Mouse (Mus musculus): ENCODE results near the gene Dnm3. TPM values are rescaled to one million over a fixed set of nuclear protein-coding genes. Genes with fewer than 3 reads are reported as not detected.

Dnm3 gene
- polyA plus RNA-seq, 1 experiment from 2014 or later = 27.8 TPM

DNA sequence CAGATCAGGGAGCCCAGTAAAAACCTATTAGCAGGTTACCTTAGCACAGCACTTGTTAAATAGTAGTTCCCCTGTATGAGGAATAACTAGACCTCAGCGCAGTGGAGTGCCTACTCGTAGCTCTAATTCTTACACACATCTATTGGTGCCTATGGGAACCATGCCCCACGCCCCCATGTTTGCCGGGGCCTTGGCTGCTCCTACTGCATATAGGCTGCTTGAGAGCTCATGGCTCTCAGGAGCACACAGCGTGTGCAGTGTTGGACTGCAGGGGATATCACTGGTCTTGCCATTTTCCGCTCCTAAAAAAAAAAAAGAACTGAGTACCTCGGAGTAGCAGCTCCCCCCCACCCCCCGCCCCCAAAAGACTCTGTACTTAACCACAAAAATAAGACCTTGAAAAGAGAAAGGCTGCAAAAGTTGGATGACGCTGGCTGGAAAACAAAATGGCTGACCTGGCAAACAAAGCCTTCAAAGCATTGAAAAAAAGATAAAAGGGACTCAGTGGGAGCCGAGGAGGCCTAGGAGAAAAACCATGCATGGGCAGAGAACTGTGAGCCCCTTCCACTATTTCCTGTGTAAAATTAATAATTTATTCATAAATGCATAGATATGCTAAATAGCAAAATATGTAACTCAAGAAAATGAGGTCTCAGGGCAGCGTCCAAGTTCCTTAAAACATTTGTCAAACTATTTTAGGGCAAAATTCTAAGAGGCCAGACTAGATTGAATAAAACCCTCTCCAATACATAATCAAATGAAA is 342.2 kb downstream of the Dnm3 start:
- Histone ChIP-seq H3K9ac (no peak overlapping the region), H3K27ac (no peak overlapping the region), H3K36me3 (no peaks in the 10 kb centered on the region), H3K4me3 (no peak overlapping the region), H3K4me1 (no peaks in the 10 kb centered on the region), H3K4me2 (replicated peaks) (no peak overlapping the region), H3K9me3 (no peaks in the 10 kb centered on the region), H3K27me3 (replicated peaks) (no peaks in the 10 kb centered on the region)
- no peak for ATAC-seq (ENCODE audit: low FRiP score, low read depth)
- 69% methylated on average over 11 of the region's 11 CpGs for WGBS

DNA sequence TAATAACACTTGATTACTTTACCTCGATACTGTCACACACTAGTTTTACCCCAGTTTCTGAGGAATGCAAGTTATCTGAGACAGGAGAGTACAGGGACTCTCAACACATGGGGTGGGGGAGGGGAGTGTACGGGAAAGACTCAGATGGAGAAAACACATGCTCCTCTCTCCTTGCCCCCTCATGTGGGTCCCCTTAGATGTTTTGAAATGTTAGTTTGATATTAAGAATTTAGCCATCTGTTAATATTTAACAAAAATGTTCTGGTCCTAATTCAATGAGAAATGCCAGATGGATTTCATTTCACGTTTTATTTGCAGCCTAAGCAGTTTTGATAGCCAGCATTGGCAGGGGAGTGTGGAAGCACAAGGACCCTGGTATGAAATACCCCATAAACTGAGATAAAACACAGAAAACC is 343.2 kb downstream of the Dnm3 start:
- H3K36me3 ChIP-seq = no peaks in the 10 kb centered on the region
- H3K4me2 ChIP-seq (replicated peaks) = no peak overlapping the region
- no peak for ATAC-seq (ENCODE audit: low FRiP score, low read depth)
- 76% methylated on average over 3 of the region's 3 CpGs for WGBS
- H3K9me3 ChIP-seq = no peaks in the 10 kb centered on the region
- no peaks in the 10 kb centered on the region for H3K4me1 ChIP-seq
- H3K9ac ChIP-seq = no peak overlapping the region
- no peaks in the 10 kb centered on the region for H3K27me3 ChIP-seq (replicated peaks)
- no peak overlapping the region for H3K4me3 ChIP-seq
- no peak overlapping the region for H3K27ac ChIP-seq

DNA sequence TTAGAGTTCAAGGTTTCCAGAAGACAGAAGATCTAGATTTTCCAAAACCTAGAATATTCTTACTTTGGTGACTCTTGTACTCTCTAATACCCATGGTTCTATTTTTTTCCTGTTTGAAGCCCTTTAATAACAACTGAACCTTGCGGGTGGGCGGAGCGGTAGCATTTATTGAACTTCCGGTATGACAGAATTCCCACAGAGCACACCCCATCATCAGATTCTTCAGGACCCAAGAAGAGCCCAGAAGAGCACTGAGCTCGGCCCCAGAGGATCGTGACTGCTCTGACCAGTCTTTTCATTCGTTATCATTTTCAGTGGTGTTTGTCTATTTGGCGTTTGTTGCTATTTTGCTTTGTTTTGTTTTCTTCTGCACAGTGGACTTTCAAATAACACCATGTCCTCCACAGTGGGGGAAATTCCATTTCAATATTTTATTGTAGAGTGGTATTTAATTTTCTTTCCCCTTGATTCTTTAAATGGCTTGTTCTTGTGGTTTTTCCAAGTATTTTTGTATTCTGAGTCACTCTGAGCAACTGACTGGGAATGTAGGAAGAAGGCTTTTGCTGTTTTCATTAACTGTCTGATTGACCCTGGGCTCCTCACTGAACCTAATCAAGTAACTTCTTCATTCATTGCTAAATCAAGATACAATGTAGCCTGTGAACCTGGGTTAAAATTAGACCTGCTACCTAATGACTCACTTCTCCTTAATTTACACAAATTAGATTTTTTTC is 344.8 kb downstream of the Dnm3 start:
- no peaks in the 10 kb centered on the region for H3K4me1 ChIP-seq
- no peak overlapping the region for H3K9ac ChIP-seq
- H3K4me3 ChIP-seq = no peak overlapping the region
- no peaks in the 10 kb centered on the region for H3K9me3 ChIP-seq
- WGBS = 91% methylated on average over 8 of the region's 8 CpGs
- no peaks in the 10 kb centered on the region for H3K27me3 ChIP-seq (replicated peaks)
- no peak overlapping the region for H3K4me2 ChIP-seq (replicated peaks)
- no peak overlapping the region for H3K27ac ChIP-seq
- H3K36me3 ChIP-seq = no peaks in the 10 kb centered on the region
- no peak for ATAC-seq (ENCODE audit: low FRiP score, low read depth)

DNA sequence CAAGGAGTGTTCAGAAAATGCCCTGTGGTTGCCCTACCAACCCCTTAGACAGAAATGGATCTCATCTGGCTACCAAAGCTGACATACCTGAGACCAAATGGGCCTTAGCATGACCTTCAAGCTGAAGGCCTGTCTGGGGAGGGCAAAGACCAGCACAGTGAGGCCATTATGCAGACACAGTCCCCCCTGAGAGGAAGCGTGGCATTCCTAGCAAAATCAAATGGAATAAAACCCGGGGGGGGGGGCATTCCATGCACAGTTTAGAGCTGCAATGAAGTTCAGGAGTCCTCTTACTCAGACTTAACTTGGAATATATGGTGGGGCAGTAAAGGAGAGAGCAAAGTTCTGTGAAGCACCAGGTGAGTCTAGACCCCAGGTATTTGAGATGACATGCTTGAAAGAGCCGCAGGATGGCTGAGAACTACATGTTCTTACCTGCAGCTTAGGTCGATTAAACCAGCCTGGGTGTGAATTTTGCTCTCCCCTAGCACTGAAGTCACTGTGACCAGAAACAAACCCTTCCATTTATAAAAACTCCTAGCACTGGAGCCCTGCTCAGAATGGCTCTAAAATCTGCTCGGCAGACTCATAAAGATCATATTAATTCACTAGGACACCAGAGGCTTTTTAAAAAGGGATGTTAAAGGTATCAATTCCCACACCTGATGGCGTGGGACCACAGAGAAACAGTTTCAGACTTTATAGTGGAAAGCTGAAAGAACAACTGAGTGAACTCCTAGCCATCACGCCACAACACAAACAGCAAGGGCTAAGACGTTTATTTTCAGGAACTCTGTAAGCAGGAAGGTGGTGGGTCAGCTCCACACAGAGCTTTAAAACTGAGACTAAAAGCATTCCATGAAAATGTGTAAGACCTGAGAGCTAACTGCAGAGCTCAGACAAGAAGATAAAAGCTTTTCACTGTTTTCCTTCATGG is 350.7 kb downstream of the Dnm3 start:
- Histone ChIP-seq H3K27me3 (replicated peaks) (no peaks in the 10 kb centered on the region), H3K36me3 (no peaks in the 10 kb centered on the region), H3K4me2 (replicated peaks) (no peak overlapping the region), H3K4me1 (peaks cover 2% of the 10 kb centered on the region), H3K4me3 (no peak overlapping the region), H3K9ac (no peak overlapping the region), H3K27ac (no peak overlapping the region), H3K9me3 (no peaks in the 10 kb centered on the region)
- 68% methylated on average over 8 of the region's 8 CpGs for WGBS
- ATAC-seq (ENCODE audit: low FRiP score, low read depth) = no peak

DNA sequence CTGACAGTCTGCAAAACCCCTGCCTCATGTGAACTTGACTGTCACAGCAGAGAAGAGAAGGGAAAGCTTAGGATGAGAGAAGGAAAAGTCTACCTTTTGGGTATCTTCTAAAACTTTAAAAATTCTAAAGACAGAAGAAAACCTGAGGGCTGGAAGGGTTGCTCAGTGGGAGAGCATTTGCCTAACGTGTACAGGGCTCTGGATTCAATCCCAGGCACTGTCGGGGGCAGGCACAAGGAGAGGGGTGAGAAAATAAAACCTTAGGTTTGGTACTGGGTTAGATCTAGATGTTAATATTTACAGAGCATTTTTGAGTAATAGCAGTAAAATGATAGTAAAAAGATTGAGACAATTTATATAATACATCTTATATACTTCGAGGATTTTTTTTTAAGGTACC is 353.4 kb downstream of the Dnm3 start:
- Histone ChIP-seq H3K4me1 (peaks cover 4% of the 10 kb centered on the region), H3K36me3 (no peaks in the 10 kb centered on the region), H3K9me3 (no peaks in the 10 kb centered on the region), H3K4me3 (no peak overlapping the region), H3K27me3 (replicated peaks) (no peaks in the 10 kb centered on the region), H3K9ac (no peak overlapping the region), H3K27ac (no peak overlapping the region), H3K4me2 (replicated peaks) (no peak overlapping the region)
- WGBS = 74% methylated on average over 3 of the region's 3 CpGs
- no peak for ATAC-seq (ENCODE audit: low FRiP score, low read depth)

DNA sequence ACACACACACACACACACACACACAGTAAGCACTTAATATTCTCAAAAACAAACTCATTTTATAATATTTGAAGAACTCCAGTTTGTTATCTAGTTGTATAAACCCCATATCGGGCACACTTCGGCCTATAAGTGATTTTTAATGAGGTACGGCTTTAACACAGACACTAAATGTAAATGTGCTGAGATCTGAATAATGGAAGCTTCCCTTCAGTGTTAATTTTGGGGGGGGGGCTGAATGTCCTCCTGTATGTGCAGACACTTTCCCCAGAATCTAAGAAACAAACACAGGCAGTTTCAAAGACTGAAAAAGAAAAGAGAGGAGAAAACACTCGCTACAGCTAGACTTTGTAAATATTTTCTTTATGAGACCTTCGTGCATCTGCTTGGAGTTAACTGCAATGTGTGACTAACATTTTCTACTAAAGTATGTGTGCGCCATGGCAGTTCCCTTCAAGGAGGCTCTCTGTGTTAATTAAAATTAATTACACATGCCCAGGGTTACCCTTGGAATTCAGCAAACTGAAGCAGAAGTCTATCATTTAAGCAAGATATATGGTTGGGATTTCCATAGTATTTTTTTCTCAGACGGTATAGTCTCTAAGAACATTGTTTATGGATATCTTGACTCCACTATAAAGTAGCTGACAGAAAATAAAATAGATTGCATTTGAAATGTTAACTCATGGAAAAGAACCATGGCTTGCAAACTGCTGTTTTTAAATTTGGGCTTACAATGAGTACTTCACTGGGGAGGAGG is 356.2 kb downstream of the Dnm3 start:
- H3K4me2 ChIP-seq (replicated peaks) = no peak overlapping the region
- no peak overlapping the region for H3K4me3 ChIP-seq
- H3K27me3 ChIP-seq (replicated peaks) = no peaks in the 10 kb centered on the region
- peaks cover 4% of the 10 kb centered on the region for H3K4me1 ChIP-seq
- H3K27ac ChIP-seq = no peak overlapping the region
- no peak overlapping the region for H3K9ac ChIP-seq
- no peaks in the 10 kb centered on the region for H3K36me3 ChIP-seq
- WGBS = 54% methylated on average over 7 of the region's 7 CpGs
- no peaks in the 10 kb centered on the region for H3K9me3 ChIP-seq
- 0 out of 2 replicates have a peak, but pooled peaks have one; percentile 25 for ATAC-seq (ENCODE audit: low FRiP score, low read depth)

DNA sequence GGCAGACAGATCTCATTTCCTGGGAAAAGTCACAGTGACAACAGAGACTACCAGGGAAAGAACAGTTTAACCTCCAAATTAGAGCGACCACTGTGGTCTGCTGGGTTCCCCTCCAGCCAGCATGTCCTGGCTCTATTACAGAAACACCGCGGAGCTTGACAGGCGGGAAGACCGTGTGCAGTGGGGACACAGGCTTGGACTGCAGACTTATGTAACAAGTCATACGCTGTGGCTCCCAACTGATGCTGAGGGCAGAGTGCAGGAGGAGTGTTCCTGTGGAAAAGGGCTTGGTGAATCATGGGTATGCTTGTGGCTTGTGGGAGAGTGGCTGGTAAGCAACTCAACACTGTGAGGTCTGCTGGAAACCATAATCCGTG is 368.4 kb downstream of the Dnm3 start:
- H3K27ac ChIP-seq = no peak overlapping the region
- no peak overlapping the region for H3K4me3 ChIP-seq
- H3K9me3 ChIP-seq = no peaks in the 10 kb centered on the region
- no peaks in the 10 kb centered on the region for H3K27me3 ChIP-seq (replicated peaks)
- no peaks in the 10 kb centered on the region for H3K36me3 ChIP-seq
- no peak overlapping the region for H3K4me2 ChIP-seq (replicated peaks)
- peaks cover 3% of the 10 kb centered on the region for H3K4me1 ChIP-seq
- no peak overlapping the region for H3K9ac ChIP-seq
- no peak for ATAC-seq (ENCODE audit: low FRiP score, low read depth)
- 73% methylated on average over 7 of the region's 7 CpGs for WGBS

DNA sequence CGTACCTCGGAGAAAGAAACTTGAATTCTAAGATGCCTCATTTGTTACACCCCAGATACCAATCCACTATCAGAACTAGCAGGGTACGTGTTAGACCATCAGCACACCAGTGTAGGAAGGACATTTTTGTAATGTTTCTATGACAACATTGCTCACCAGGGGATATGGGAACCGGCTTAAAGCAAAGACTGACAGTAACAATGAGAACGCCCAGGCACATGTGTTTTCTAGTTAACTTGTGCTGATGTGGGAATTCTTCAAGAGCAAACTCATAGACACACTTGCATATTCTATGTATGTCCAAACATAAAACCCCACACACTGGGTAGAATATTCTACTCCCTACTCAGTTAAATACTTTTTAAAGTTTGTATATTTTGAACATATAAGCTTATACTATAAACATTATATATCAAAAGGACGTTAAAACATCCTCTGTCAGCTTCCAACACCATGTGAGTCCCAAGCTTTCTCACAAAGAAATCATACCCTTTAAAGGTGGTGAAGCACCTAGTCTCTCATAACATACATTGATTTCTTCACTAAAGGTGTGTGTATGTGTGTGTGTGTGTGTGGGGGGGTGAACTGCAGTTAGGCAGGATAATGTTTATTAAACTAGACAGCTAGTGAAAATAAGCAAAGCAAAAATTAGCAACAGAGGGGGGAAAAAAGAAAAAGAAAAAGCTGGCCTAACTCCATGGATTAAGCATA is 369.0 kb downstream of the Dnm3 start:
- H3K4me2 ChIP-seq (replicated peaks) = no peak overlapping the region
- no peaks in the 10 kb centered on the region for H3K9me3 ChIP-seq
- H3K4me3 ChIP-seq = no peak overlapping the region
- H3K36me3 ChIP-seq = no peaks in the 10 kb centered on the region
- H3K4me1 ChIP-seq = peaks cover 3% of the 10 kb centered on the region
- no peak overlapping the region for H3K9ac ChIP-seq
- peak; percentile 76; the same call in 1 of the 2 replicates for ATAC-seq (ENCODE audit: low FRiP score, low read depth)
- WGBS = 44% methylated on average over 6 of the region's 6 CpGs
- H3K27ac ChIP-seq = no peak overlapping the region
- no peaks in the 10 kb centered on the region for H3K27me3 ChIP-seq (replicated peaks)

DNA sequence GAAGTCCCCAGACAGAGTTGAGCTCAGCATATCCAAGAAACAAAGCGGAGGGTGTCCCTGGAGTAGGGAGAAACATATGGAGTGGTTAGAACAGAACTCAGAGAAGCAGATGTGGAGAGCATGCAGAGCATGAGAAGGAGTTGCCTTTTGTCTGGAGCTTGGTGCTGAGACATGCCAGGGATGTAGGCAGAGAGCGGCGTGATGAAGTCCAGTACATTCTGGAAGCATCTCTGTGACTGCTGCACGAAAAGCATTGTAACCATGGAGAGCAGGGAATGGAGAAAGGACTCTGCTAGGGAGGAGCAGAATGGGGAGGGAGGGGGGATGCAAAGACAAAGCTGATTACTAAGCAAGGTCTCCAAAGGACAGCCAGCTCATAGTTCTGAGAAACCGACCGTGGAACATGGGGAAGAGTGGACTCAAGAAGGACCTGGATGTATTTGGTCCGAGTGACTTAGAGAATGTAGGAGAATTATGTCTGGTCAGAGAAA is 369.6 kb downstream of the Dnm3 start:
- 53% methylated on average over 7 of the region's 7 CpGs for WGBS

DNA sequence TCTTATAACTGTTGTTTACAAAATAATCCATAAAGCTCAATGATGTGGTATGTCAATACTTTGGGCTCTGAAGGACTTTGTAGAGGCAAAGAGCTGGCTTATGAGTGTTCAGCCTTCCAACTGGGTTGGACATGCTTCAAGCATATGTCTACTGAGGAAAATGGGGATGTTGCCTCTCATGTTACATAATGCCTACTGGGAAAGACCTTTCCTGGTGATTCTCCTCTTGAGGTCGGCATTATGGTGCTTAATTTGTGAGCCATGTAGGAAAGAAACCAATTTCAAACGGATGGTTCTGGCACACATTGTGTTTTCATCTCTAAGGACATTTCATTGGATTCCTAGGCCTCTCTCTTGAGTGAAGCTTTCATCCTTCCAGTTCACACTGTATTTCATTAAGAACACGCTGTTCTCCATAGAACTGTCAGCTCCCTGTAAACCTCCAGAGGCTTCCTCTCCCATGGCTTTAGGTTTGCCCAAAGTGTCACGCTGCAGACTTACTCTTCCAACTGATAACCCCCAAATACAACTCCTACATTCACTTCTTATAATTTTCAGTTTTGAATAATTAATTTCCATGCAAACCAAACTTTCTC is 370.7 kb downstream of the Dnm3 start:
- Histone ChIP-seq H3K27me3 (replicated peaks) (no peaks in the 10 kb centered on the region), H3K36me3 (no peaks in the 10 kb centered on the region), H3K9ac (no peak overlapping the region), H3K27ac (no peak overlapping the region), H3K4me2 (replicated peaks) (no peak overlapping the region), H3K9me3 (no peaks in the 10 kb centered on the region), H3K4me3 (no peak overlapping the region), H3K4me1 (peaks cover 3% of the 10 kb centered on the region)
- 81% methylated on average over 4 of the region's 4 CpGs for WGBS
- no peak for ATAC-seq (ENCODE audit: low FRiP score, low read depth)

More for the DNA sequence above, 369.6 kb downstream of the Dnm3 start:
- Histone ChIP-seq H3K9ac (no peak overlapping the region), H3K4me3 (no peak overlapping the region), H3K4me1 (peaks cover 3% of the 10 kb centered on the region), H3K4me2 (replicated peaks) (no peak overlapping the region), H3K36me3 (no peaks in the 10 kb centered on the region), H3K27ac (no peak overlapping the region), H3K9me3 (no peaks in the 10 kb centered on the region), H3K27me3 (replicated peaks) (no peaks in the 10 kb centered on the region)
- peak; percentile 48; the same call in 1 of the 2 replicates for ATAC-seq (ENCODE audit: low FRiP score, low read depth)

Measured in neural tube, embryonic 12.5 days (tissue).